ENCODE assay signal across 10 mouse cellular contexts in the genomic region with DNA sequence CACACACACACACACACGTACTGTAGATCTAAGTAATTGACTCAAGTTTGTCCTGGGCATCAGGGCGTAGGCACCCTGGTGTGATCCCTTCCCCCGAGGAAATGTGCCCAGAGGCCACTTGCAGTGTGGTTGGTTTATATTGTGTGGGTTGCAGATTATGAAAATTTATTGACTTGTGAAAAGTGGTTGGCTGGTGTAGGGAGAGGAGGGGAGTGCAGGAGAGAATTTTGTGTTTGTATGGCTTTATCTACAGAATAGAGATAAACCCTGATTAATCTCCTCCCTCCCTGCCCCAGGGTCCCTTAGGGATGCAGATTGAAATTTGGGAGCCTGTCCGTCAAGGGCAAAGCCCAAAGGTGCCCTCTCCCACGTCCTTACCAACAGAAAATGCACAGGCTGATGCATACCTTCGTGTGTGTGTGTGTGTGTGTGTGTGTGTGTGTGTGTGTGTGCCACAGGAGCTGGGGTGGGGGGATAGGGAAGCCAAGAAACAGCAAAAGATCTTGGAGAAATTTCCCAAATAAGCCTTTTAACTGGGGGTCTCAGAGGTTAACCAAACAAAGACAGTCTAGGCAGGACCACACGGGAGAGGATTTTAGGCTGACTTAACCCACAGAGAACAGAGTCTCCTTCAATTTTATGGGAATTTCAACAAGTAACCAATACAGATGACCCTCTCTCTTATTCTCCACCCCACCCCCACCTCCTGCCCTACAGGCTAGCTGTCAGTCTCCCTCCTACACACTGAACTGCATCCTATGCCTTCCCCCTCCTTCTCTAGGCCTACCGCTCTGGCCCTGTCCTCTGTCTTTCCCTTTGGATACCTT. TPM values are rescaled to one million over a fixed set of nuclear protein-coding genes. Genes with fewer than 3 reads are reported as not detected.
DNase-seq lines count a peak whose midpoint lies in the region; ATAC-seq and TF ChIP-seq lines count a peak whose summit lies in the region.
"Had no signal": no experiment of that assay in that cellular context is flagged by ENCODE, and none has a peak within 500 bp of the region (broad histone marks: within the 10 kb centered on the region; RNA-seq: fewer than 3 reads in every experiment).

No protein-coding gene starts in this region.

- no peak for ATAC-seq in forebrain, embryonic 11.5 days (replicated peaks; ENCODE audit: low FRiP score)
- ATAC-seq in hindbrain, postnatal 0 days, result no peak

- peaks cover 53% of the 10 kb centered on the region for H3K4me1 ChIP-seq in forebrain, embryonic 10.5 days
- H3K4me1 ChIP-seq in forebrain, embryonic 11.5 days (replicated peaks; ENCODE audit: control insufficient read depth, insufficient read depth, low read length), result peaks cover 19% of the 10 kb centered on the region
- peaks cover 76% of the 10 kb centered on the region for H3K4me1 ChIP-seq in embryonic facial prominence, embryonic 10.5 days
- H3K4me1 ChIP-seq in hindbrain, postnatal 0 days (ENCODE audit: insufficient read depth, low read length), result 0 out of 2 replicates have a peak, but pooled peaks cover 9% of the 10 kb centered on the region

- no peak overlapping the region for H3K4me2 ChIP-seq in forebrain, embryonic 11.5 days (ENCODE audit: low read depth, low read length, severe bottlenecking)
- H3K4me2 ChIP-seq in hindbrain, postnatal 0 days (ENCODE audit: low read depth, low read length), result peak overlapping the region; percentile 7; the same call in 1 of the 2 replicates

- no peaks in the 10 kb centered on the region for H3K36me3 ChIP-seq in forebrain, embryonic 10.5 days (replicated peaks)
- no peaks in the 10 kb centered on the region for H3K36me3 ChIP-seq in forebrain, embryonic 11.5 days (ENCODE audit: control insufficient read depth, insufficient read depth, low read length)
- H3K36me3 ChIP-seq in embryonic facial prominence, embryonic 10.5 days (replicated peaks), result no peaks in the 10 kb centered on the region
- H3K36me3 ChIP-seq in hindbrain, postnatal 0 days (ENCODE audit: insufficient read depth, low read length), result no peaks in the 10 kb centered on the region

- H3K27me3 ChIP-seq in forebrain, embryonic 10.5 days (ENCODE audit: poor library complexity, severe bottlenecking), result peaks cover 100% of the 10 kb centered on the region
- H3K27me3 ChIP-seq in forebrain, embryonic 11.5 days (ENCODE audit: control insufficient read depth, insufficient read depth, low read length), result peaks cover 91% of the 10 kb centered on the region
- peaks cover 100% of the 10 kb centered on the region for H3K27me3 ChIP-seq in embryonic facial prominence, embryonic 10.5 days (replicated peaks; ENCODE audit: low read depth, poor library complexity, severe bottlenecking)
- peaks cover 86% of the 10 kb centered on the region for H3K27me3 ChIP-seq in hindbrain, postnatal 0 days (ENCODE audit: insufficient read depth, low read length)

- DNase-seq in forebrain, embryonic 10.5 days (ENCODE audit: extremely low spot score, low spot score), result peak; percentile 30
- DNase-seq in forebrain, embryonic 11.5 days (ENCODE audit: low spot score), result no peak
- DNase-seq in embryonic facial prominence, embryonic 10.5 days (ENCODE audit: low spot score), result peak; percentile 59
- DNase-seq in hindbrain, postnatal 0 days (ENCODE audit: low spot score), result no peak
- peak; percentile 47 for DNase-seq in neural tube, embryonic 10.5 days (ENCODE audit: extremely low spot score, low spot score)
- no peak for DNase-seq in thymus, postnatal 36 days
- DNase-seq in thymus, postnatal 10 days (ENCODE audit: low spot score in 2 of 2), result no peak
- no peak for DNase-seq in urinary bladder, postnatal 4 days (ENCODE audit: low spot score in 2 of 2)
- DNase-seq: cerebellum, adult 9-11 months had no signal

- H3K27ac ChIP-seq in forebrain, embryonic 10.5 days, result no peak overlapping the region
- no peak overlapping the region for H3K27ac ChIP-seq in forebrain, embryonic 11.5 days (ENCODE audit: low read depth, low read length)
- H3K27ac ChIP-seq in embryonic facial prominence, embryonic 10.5 days (replicated peaks), result peak overlapping the region; percentile 86
- no peak overlapping the region for H3K27ac ChIP-seq in hindbrain, postnatal 0 days

- peak overlapping the region; percentile 55 for H3K4me3 ChIP-seq in forebrain, embryonic 10.5 days
- no peak overlapping the region for H3K4me3 ChIP-seq in forebrain, embryonic 11.5 days (ENCODE audit: low read depth, low read length)
- peak overlapping the region; percentile 70 for H3K4me3 ChIP-seq in embryonic facial prominence, embryonic 10.5 days
- H3K4me3 ChIP-seq in hindbrain, postnatal 0 days (ENCODE audit: low read length), result peak overlapping the region; percentile 43

- no peak for TF ChIP-seq CTCF in hindbrain, postnatal 0 days (IDR thresholded peaks at IDR 0.05; ENCODE audit: low read depth)

- WGBS in forebrain, embryonic 10.5 days, result 2% methylated on average over 8 of the region's 8 CpGs
- 2% methylated on average over 8 of the region's 8 CpGs for WGBS in forebrain, embryonic 11.5 days
- WGBS in embryonic facial prominence, embryonic 10.5 days, result 2% methylated on average over 8 of the region's 8 CpGs
- 16% methylated on average over 8 of the region's 8 CpGs for WGBS in hindbrain, postnatal 0 days

- H3K9ac ChIP-seq in forebrain, embryonic 11.5 days (ENCODE audit: low read length), result no peak overlapping the region
- H3K9ac ChIP-seq in hindbrain, postnatal 0 days (replicated peaks; ENCODE audit: low read length), result no peak overlapping the region

- no peaks in the 10 kb centered on the region for H3K9me3 ChIP-seq in forebrain, embryonic 10.5 days
- no peaks in the 10 kb centered on the region for H3K9me3 ChIP-seq in forebrain, embryonic 11.5 days (ENCODE audit: control insufficient read depth, low read length)
- H3K9me3 ChIP-seq in embryonic facial prominence, embryonic 10.5 days, result no peaks in the 10 kb centered on the region
- H3K9me3 ChIP-seq in hindbrain, postnatal 0 days (ENCODE audit: low read length), result no peaks in the 10 kb centered on the region

RNA-seq across cellular contexts. Expression of a gene that starts 2.5 kb away (rescaled TPM):
- 3.5 and 3.9 TPM in 2 replicates for polyA plus RNA-seq in forebrain, embryonic 10.5 days (2016; fragmentation: Nextera tagmentation; extraction: Ambion mirVana)
- 5.2 and 6.2 TPM in 2 replicates for polyA plus RNA-seq in forebrain, embryonic 11.5 days (2014; fragmentation: Nextera tagmentation; extraction: Ambion mirVana)
- polyA plus RNA-seq in embryonic facial prominence, embryonic 10.5 days (2016; fragmentation: Nextera tagmentation; extraction: Ambion mirVana), result 10.8 and 12.8 TPM in 2 replicates
- 6.0 and 12.8 TPM in 2 replicates for total RNA-seq in hindbrain, postnatal 0 days (2014; rRNA removed)
- 4.4 and 5.5 TPM in 2 replicates for polyA plus RNA-seq in hindbrain, postnatal 0 days (2015; fragmentation: Nextera tagmentation; extraction: Ambion mirVana)
- total RNA-seq: megakaryocyte-erythroid progenitor cell, adult 5-6 weeks had no signal

Comparison
In these comparisons a context has a peak if more than half of its experiments do, and no peak if none do; other contexts are left out.
1. DNase-seq: peak in forebrain, embryonic 10.5 days (single experiment), embryonic facial prominence, embryonic 10.5 days (single experiment) and neural tube, embryonic 10.5 days (single experiment); none in forebrain, embryonic 11.5 days (single experiment), hindbrain, postnatal 0 days (single experiment), thymus, postnatal 36 days (0 of 2), thymus, postnatal 10 days (0 of 2) and urinary bladder, postnatal 4 days (0 of 2).